ENCODE assay signal across 26 mouse cellular contexts in genomic region chr3:157901721-157902120, GRCm38 (mm10). TPM values are rescaled to one million over a fixed set of nuclear protein-coding genes. Genes with fewer than 3 reads are reported as not detected.
A peak's percentile ranks its signal among the peaks of the same experiment; 100 is the strongest.
DNase-seq lines count a peak whose midpoint lies in the region; ATAC-seq and TF ChIP-seq lines count a peak whose summit lies in the region.
"Had no signal": no experiment of that assay in that cellular context is flagged by ENCODE, and none has a peak within 500 bp of the region (broad histone marks: within the 10 kb centered on the region; RNA-seq: fewer than 3 reads in every experiment).

No protein-coding gene starts in this region.

- H3K4me2 ChIP-seq in liver, postnatal 0 days (ENCODE audit: low read depth, low read length): no peak overlapping the region
- no peak overlapping the region for H3K4me2 ChIP-seq in intestine, embryonic 15.5 days (replicated peaks)
- no peak overlapping the region for H3K4me2 ChIP-seq in intestine, postnatal 0 days (replicated peaks; ENCODE audit: low read depth)
- H3K4me2 ChIP-seq in midbrain, embryonic 14.5 days (ENCODE audit: low read length): no peak overlapping the region
- H3K4me2 ChIP-seq: embryonic facial prominence, embryonic 13.5 days; forebrain, embryonic 12.5 days; forebrain, embryonic 15.5 days; heart, embryonic 13.5 days; hindbrain, embryonic 15.5 days had no signal

- H3K36me3 ChIP-seq in liver, postnatal 0 days (replicated peaks; ENCODE audit: insufficient read depth, low read length): peaks cover 19% of the 10 kb centered on the region
- H3K36me3 ChIP-seq in intestine, embryonic 15.5 days: 0 out of 2 replicates have a peak, but pooled peaks cover 8% of the 10 kb centered on the region
- no peaks in the 10 kb centered on the region; the same call in 1 of the 2 replicates for H3K36me3 ChIP-seq in intestine, postnatal 0 days (ENCODE audit: control insufficient read depth, insufficient read depth)
- H3K36me3 ChIP-seq in midbrain, embryonic 14.5 days (ENCODE audit: control insufficient read depth, insufficient read depth, low read length): no peaks in the 10 kb centered on the region
- H3K36me3 ChIP-seq: forebrain, embryonic 12.5 days; forebrain, embryonic 15.5 days; hindbrain, embryonic 15.5 days had no signal

- no peaks in the 10 kb centered on the region for H3K9me3 ChIP-seq in liver, postnatal 0 days (ENCODE audit: low read length)
- H3K9me3 ChIP-seq in intestine, embryonic 15.5 days: no peaks in the 10 kb centered on the region
- no peaks in the 10 kb centered on the region for H3K9me3 ChIP-seq in intestine, postnatal 0 days (ENCODE audit: control insufficient read depth)
- H3K9me3 ChIP-seq in midbrain, embryonic 14.5 days (ENCODE audit: control insufficient read depth, low read length): no peaks in the 10 kb centered on the region
- H3K9me3 ChIP-seq: embryonic facial prominence, embryonic 10.5 days; embryonic facial prominence, embryonic 13.5 days; forebrain, embryonic 12.5 days; forebrain, embryonic 15.5 days; heart, embryonic 10.5 days; heart, embryonic 13.5 days; hindbrain, embryonic 15.5 days had no signal

- H3K27me3 ChIP-seq in liver, postnatal 0 days (ENCODE audit: insufficient read depth, low read length): no peaks in the 10 kb centered on the region
- no peaks in the 10 kb centered on the region for H3K27me3 ChIP-seq in intestine, embryonic 15.5 days (replicated peaks)
- H3K27me3 ChIP-seq in intestine, postnatal 0 days (replicated peaks; ENCODE audit: control insufficient read depth, insufficient read depth, low read length): no peaks in the 10 kb centered on the region
- no peaks in the 10 kb centered on the region for H3K27me3 ChIP-seq in midbrain, embryonic 14.5 days (ENCODE audit: control insufficient read depth, insufficient read depth, low read length)
- H3K27me3 ChIP-seq: embryonic facial prominence, embryonic 13.5 days; forebrain, embryonic 12.5 days; forebrain, embryonic 15.5 days; heart, embryonic 13.5 days; hindbrain, embryonic 15.5 days had no signal

- no peak overlapping the region for H3K27ac ChIP-seq in liver, postnatal 0 days (ENCODE audit: low read depth)
- H3K27ac ChIP-seq in intestine, embryonic 15.5 days: no peak overlapping the region
- H3K27ac ChIP-seq in intestine, postnatal 0 days (ENCODE audit: low read depth, low read length): no peak overlapping the region
- H3K27ac ChIP-seq in midbrain, embryonic 14.5 days (replicated peaks; ENCODE audit: low read depth, low read length): no peak overlapping the region
- H3K27ac ChIP-seq: embryonic facial prominence, embryonic 10.5 days; embryonic facial prominence, embryonic 13.5 days; forebrain, embryonic 12.5 days; forebrain, embryonic 15.5 days; heart, adult 2 months; heart, embryonic 10.5 days; heart, embryonic 13.5 days; hindbrain, embryonic 15.5 days had no signal

- ATAC-seq in liver, postnatal 0 days: peak; percentile 50
- peak; percentile 39; the same call in 1 of the 2 replicates for ATAC-seq in intestine, embryonic 15.5 days
- ATAC-seq in intestine, postnatal 0 days: peak; percentile 65
- no peak for ATAC-seq in midbrain, embryonic 14.5 days (ENCODE audit: low FRiP score, low TSS enrichment)
- ATAC-seq: activated CD4-positive, CD25-positive, alpha-beta regulatory T cell, adult 4 months; forebrain, embryonic 15.5 days had no signal

- TF ChIP-seq CTCF in liver, postnatal 0 days (IDR thresholded peaks at IDR 0.05; ENCODE audit: low read depth): no peak
- TF ChIP-seq CTCF in intestine, postnatal 0 days (IDR thresholded peaks at IDR 0.05; ENCODE audit: low read depth): no peak

- TF ChIP-seq EP300 in liver, postnatal 0 days (IDR thresholded peaks at IDR 0.05; ENCODE audit: low read depth): no peak

- H3K4me3 ChIP-seq in liver, postnatal 0 days (ENCODE audit: low read depth, low read length): no peak overlapping the region
- H3K4me3 ChIP-seq in intestine, embryonic 15.5 days (replicated peaks): no peak overlapping the region
- no peak overlapping the region for H3K4me3 ChIP-seq in intestine, postnatal 0 days (ENCODE audit: low read depth, low read length)
- H3K4me3 ChIP-seq in midbrain, embryonic 14.5 days (replicated peaks; ENCODE audit: low read depth, low read length): no peak overlapping the region
- H3K4me3 ChIP-seq: embryonic facial prominence, embryonic 10.5 days; embryonic facial prominence, embryonic 13.5 days; erythroblast, embryonic 14.5 days; forebrain, embryonic 12.5 days; forebrain, embryonic 15.5 days; heart, adult 2 months; heart, embryonic 10.5 days; heart, embryonic 13.5 days; hindbrain, embryonic 15.5 days had no signal

- H3K4me1 ChIP-seq in liver, postnatal 0 days (ENCODE audit: insufficient read depth): no peaks in the 10 kb centered on the region
- H3K4me1 ChIP-seq in intestine, embryonic 15.5 days (replicated peaks): peaks cover 3% of the 10 kb centered on the region; the same call in 1 of the 2 replicates
- H3K4me1 ChIP-seq in intestine, postnatal 0 days (replicated peaks; ENCODE audit: control insufficient read depth, insufficient read depth, low read length): no peaks in the 10 kb centered on the region
- no peaks in the 10 kb centered on the region for H3K4me1 ChIP-seq in midbrain, embryonic 14.5 days (ENCODE audit: control insufficient read depth, insufficient read depth, low read length)
- H3K4me1 ChIP-seq: embryonic facial prominence, embryonic 10.5 days; embryonic facial prominence, embryonic 13.5 days; forebrain, embryonic 12.5 days; forebrain, embryonic 15.5 days; heart, embryonic 10.5 days; heart, embryonic 13.5 days; hindbrain, embryonic 15.5 days had no signal

- peak; percentile 39 for DNase-seq in liver, postnatal 0 days
- no peak for DNase-seq in liver
- DNase-seq in midbrain, embryonic 14.5 days: no peak
- DNase-seq in layer of hippocampus, postnatal 14 days (ENCODE audit: low spot score in 2 of 2): no peak
- DNase-seq: adrenal gland, adult 8-10 months; adrenal gland, postnatal 25 days; cerebellum, adult 11-12 months; cerebellum, adult 8-10 months; cerebellum, postnatal 10 days; cerebellum, postnatal 36 days; embryo, embryonic 11 days; gastrocnemius, postnatal 36 days; heart, adult 2 months; heart, postnatal 14 days; heart, postnatal 4 days had no signal

- 67% methylated on average over 5 of the region's 5 CpGs for WGBS in liver, postnatal 0 days (ENCODE audit: insufficient replicate concordance)
- WGBS in intestine, embryonic 15.5 days: 80% methylated on average over 5 of the region's 5 CpGs
- WGBS in intestine, postnatal 0 days: 59% methylated on average over 5 of the region's 5 CpGs
- WGBS in midbrain, embryonic 14.5 days: 94% methylated on average over 5 of the region's 5 CpGs

- H3K9ac ChIP-seq in liver, postnatal 0 days (replicated peaks): no peak overlapping the region
- no peak overlapping the region for H3K9ac ChIP-seq in intestine, embryonic 15.5 days
- no peak overlapping the region for H3K9ac ChIP-seq in intestine, postnatal 0 days (ENCODE audit: low read depth, low read length)
- H3K9ac ChIP-seq in midbrain, embryonic 14.5 days (replicated peaks; ENCODE audit: low read length): no peak overlapping the region
- H3K9ac ChIP-seq: embryonic facial prominence, embryonic 13.5 days; forebrain, embryonic 12.5 days; forebrain, embryonic 15.5 days; heart, embryonic 13.5 days; hindbrain, embryonic 15.5 days had no signal

RNA-seq across cellular contexts. Expression of gene Cth, which starts 23.2 kb away (rescaled TPM):
- 190 and 195 TPM in 2 replicates for polyA plus RNA-seq in liver, postnatal 0 days (2015; fragmentation: Nextera tagmentation; extraction: Ambion mirVana)
- 54.0 and 58.1 TPM in 2 replicates for polyA plus RNA-seq in intestine, embryonic 15.5 days (2015; fragmentation: Nextera tagmentation; extraction: Ambion mirVana)
- 14.7 and 19.7 TPM in 2 replicates for polyA plus RNA-seq in intestine, postnatal 0 days (2015; fragmentation: Nextera tagmentation; extraction: Ambion mirVana)
- 2.0 and 3.4 TPM in 2 replicates for polyA plus RNA-seq in midbrain, embryonic 14.5 days (2014; fragmentation: Nextera tagmentation; extraction: Ambion mirVana)
- total RNA-seq in layer of hippocampus, postnatal 14 days (2021): 10 to 100 TPM in 1 of 2 experiments, 1 to 10 TPM in 1; 8.8 to 10.3 TPM
- polyA plus RNA-seq: erythroblast, embryonic 14.5 days had no signal

RNA-seq across cellular contexts. Expression of gene Ankrd13c, which starts 45.3 kb away (rescaled TPM):
- polyA plus RNA-seq in liver, postnatal 0 days (2015; fragmentation: Nextera tagmentation; extraction: Ambion mirVana): 6.8 and 6.9 TPM in 2 replicates
- polyA plus RNA-seq in intestine, embryonic 15.5 days (2015; fragmentation: Nextera tagmentation; extraction: Ambion mirVana): 21.1 and 21.2 TPM in 2 replicates
- 25.2 and 27.2 TPM in 2 replicates for polyA plus RNA-seq in intestine, postnatal 0 days (2015; fragmentation: Nextera tagmentation; extraction: Ambion mirVana)
- 23.2 and 24.9 TPM in 2 replicates for polyA plus RNA-seq in midbrain, embryonic 14.5 days (2014; fragmentation: Nextera tagmentation; extraction: Ambion mirVana)
- total RNA-seq in layer of hippocampus, postnatal 14 days (2021): 100 to 1,000 TPM; 117 to 120 TPM
